Mouse (Mus musculus) stomach, postnatal 0 days (tissue): ENCODE measurements at regions not wholly inside any gene's neighbourhood (a gene's known extent, or its start where the extent isn't known, plus 50 kb on each side); places are given as distances from the start of the nearest gene placed in this dataset.
A peak's percentile ranks its signal among the peaks of the same experiment; 100 is the strongest.

Experiments used
- ATAC-seq: fragments of 200-750 bp; cut with Nextera tagmentation; 2 replicates; pipeline ENCODE4 v1.8.0; 2017; ENCODE audit not compliant: low FRiP score, low TSS enrichment
- DNase-seq: peaks from one replicate; pipeline ENCODE4 v3.0.0-alpha.2; 2016; ENCODE audit warnings: low spot score
- H3K27ac ChIP-seq: fragments of 300-500 bp; sonication (generic); replicated peaks from 2 replicates; pipeline ENCODE4 v1.5.1; 2014; ENCODE audit warnings: mild to moderate bottlenecking, control low read depth
- H3K27me3 ChIP-seq: fragments of 300-500 bp; sonication (generic); 2 replicates; pipeline ENCODE4 v1.6.1; 2014; ENCODE audit warnings: low read length; ENCODE audit not compliant: control insufficient read depth, insufficient read depth
- H3K36me3 ChIP-seq: fragments of 300-500 bp; sonication (generic); 2 replicates; pipeline ENCODE4 v1.6.1; 2014; ENCODE audit warnings: low read length, mixed read lengths; ENCODE audit not compliant: control insufficient read depth, insufficient read depth
- H3K4me1 ChIP-seq: fragments of 300-500 bp; sonication (generic); replicated peaks from 2 replicates; pipeline ENCODE4 v1.6.1; 2014; ENCODE audit warnings: antibody characterized with exemption; ENCODE audit not compliant: control insufficient read depth, insufficient read depth
- H3K4me2 ChIP-seq: fragments of 300-500 bp; sonication (generic); replicated peaks from 2 replicates; pipeline ENCODE4 v1.6.1; 2014; ENCODE audit warnings: low read depth, mild to moderate bottlenecking, control low read depth, moderate library complexity
- H3K4me3 ChIP-seq: fragments of 300-500 bp; sonication (generic); 2 replicates; pipeline ENCODE4 v1.5.1; 2014; ENCODE audit warnings: low read depth, low read length, control low read depth
- H3K9ac ChIP-seq: fragments of 300-500 bp; sonication (generic); 2 replicates; pipeline ENCODE4 v1.6.1; 2014; ENCODE audit warnings: mild to moderate bottlenecking, low read length, control low read depth, mixed read lengths
- H3K9me3 ChIP-seq: fragments of 300-500 bp; sonication (generic); 2 replicates; pipeline ENCODE4 v1.6.1; 2016; ENCODE audit warnings: low read length; ENCODE audit not compliant: control insufficient read depth
- CTCF ChIP-seq: IDR thresholded peaks from 2 replicates; pipeline ENCODE4 v1.5.1; 2016; ENCODE audit warnings: antibody characterized with exemption, low read depth, mild to moderate bottlenecking, moderate library complexity
- EP300 ChIP-seq: optimal IDR thresholded peaks from 2 replicates; pipeline ENCODE3; 2016; ENCODE audit warnings: antibody characterized with exemption
- WGBS: fragments of 180-500 bp; shearing (Covaris S2); extraction: QIAGEN DNeasy Blood & Tissue Kit; methylation state at CpG from one replicate; pipeline ENCODE4 v1.1.7; 2014; 5-methylcytosine and 5-hydroxymethylcytosine counted together

- peak; percentile 87; the same call in 1 of the 2 replicates for ATAC-seq
Measured at GRCm38 (mm10) chr6:93223610-93224550, 280.6 kb upstream of the Adamts9 start.

GRCm38 (mm10) chr6:93218015-93218593 is 274.8 kb upstream of the Adamts9 start:
- Histone ChIP-seq H3K4me2 (no peak overlapping the region), H3K4me3 (no peak overlapping the region), H3K9ac (no peak overlapping the region), H3K27me3 (no peaks in the 10 kb centered on the region), H3K9me3 (no peaks in the 10 kb centered on the region), H3K4me1 (no peaks in the 10 kb centered on the region), H3K36me3 (no peaks in the 10 kb centered on the region), H3K27ac (no peak overlapping the region)
- ATAC-seq, result no peak
- WGBS, result 49% methylated on average over 4 of the region's 4 CpGs
- DNase-seq, result peak; percentile 16
- no peak for TF ChIP-seq CTCF
- no peak for TF ChIP-seq EP300

More at GRCm38 (mm10) chr6:93223610-93224550, 280.6 kb upstream of the Adamts9 start:
- Histone ChIP-seq H3K27ac (peak overlapping the region; percentile 75), H3K4me3 (no peak overlapping the region), H3K36me3 (no peaks in the 10 kb centered on the region), H3K27me3 (no peaks in the 10 kb centered on the region), H3K4me1 (no peaks in the 10 kb centered on the region), H3K4me2 (no peak overlapping the region), H3K9ac (no peak overlapping the region), H3K9me3 (no peaks in the 10 kb centered on the region)
- DNase-seq, result peak; percentile 29
- peak; percentile 91 for TF ChIP-seq EP300
- no peak; the same call in 1 of the 2 replicates for TF ChIP-seq CTCF
- 18% methylated on average over 8 of the region's 8 CpGs for WGBS

GRCm38 (mm10) chr6:93200886-93201285 is 257.6 kb upstream of the Adamts9 start:
- DNase-seq (no peak), ATAC-seq (no peak)
- WGBS, result 34% methylated on average over 1 of the region's 1 CpGs
- no peaks in the 10 kb centered on the region for H3K9me3 ChIP-seq
- no peak overlapping the region for H3K4me3 ChIP-seq
- TF ChIP-seq EP300, result no peak
- no peak for TF ChIP-seq CTCF
- H3K27me3 ChIP-seq, result no peaks in the 10 kb centered on the region
- no peak overlapping the region for H3K27ac ChIP-seq
- H3K9ac ChIP-seq, result no peak overlapping the region
- H3K36me3 ChIP-seq, result no peaks in the 10 kb centered on the region
- H3K4me2 ChIP-seq, result no peak overlapping the region
- H3K4me1 ChIP-seq, result no peaks in the 10 kb centered on the region

- TF ChIP-seq CTCF, result no peak
- TF ChIP-seq EP300, result no peak
- no peak for ATAC-seq
- no peak overlapping the region for H3K4me3 ChIP-seq
- H3K4me1 ChIP-seq, result no peaks in the 10 kb centered on the region
- H3K4me2 ChIP-seq, result no peak overlapping the region
- no peaks in the 10 kb centered on the region for H3K9me3 ChIP-seq
- H3K27me3 ChIP-seq, result no peaks in the 10 kb centered on the region
- no peak for DNase-seq
- H3K27ac ChIP-seq, result no peak overlapping the region
- no peaks in the 10 kb centered on the region for H3K36me3 ChIP-seq
- 64% methylated on average over 6 of the region's 6 CpGs for WGBS
- H3K9ac ChIP-seq, result no peak overlapping the region
Measured at GRCm38 (mm10) chr6:93194741-93195140, 251.4 kb upstream of the Adamts9 start.

- no peak overlapping the region for H3K4me3 ChIP-seq
- no peak for TF ChIP-seq CTCF
- no peak for TF ChIP-seq EP300
- H3K9ac ChIP-seq, result no peak overlapping the region
- no peaks in the 10 kb centered on the region for H3K9me3 ChIP-seq
- H3K27me3 ChIP-seq, result no peaks in the 10 kb centered on the region
- ATAC-seq, result no peak
- H3K4me1 ChIP-seq, result no peaks in the 10 kb centered on the region
- no peaks in the 10 kb centered on the region for H3K36me3 ChIP-seq
- 55% methylated on average over 2 of the region's 2 CpGs for WGBS
- no peak overlapping the region for H3K27ac ChIP-seq
- no peak overlapping the region for H3K4me2 ChIP-seq
- no peak for DNase-seq
Measured at GRCm38 (mm10) chr6:93192980-93193379, 249.7 kb upstream of the Adamts9 start.

GRCm38 (mm10) chr6:93190986-93191385 is 247.7 kb upstream of the Adamts9 start:
- Histone ChIP-seq H3K4me2 (no peak overlapping the region), H3K4me3 (no peak overlapping the region), H3K36me3 (no peaks in the 10 kb centered on the region), H3K9ac (no peak overlapping the region), H3K27ac (no peak overlapping the region), H3K4me1 (no peaks in the 10 kb centered on the region), H3K27me3 (no peaks in the 10 kb centered on the region), H3K9me3 (no peaks in the 10 kb centered on the region)
- no peak for ATAC-seq
- DNase-seq, result no peak
- TF ChIP-seq EP300, result no peak
- TF ChIP-seq CTCF, result no peak
- WGBS, result 69% methylated on average over 2 of the region's 2 CpGs
